Mouse (Mus musculus) brain, embryonic 14.5 days (tissue): ENCODE data around the gene Ppib.

Experiments
- CTCF ChIP-seq: fragments of 200-500 bp; IDR thresholded peaks from 2 replicates; pipeline ENCODE4 v1.5.1; 2012; ENCODE audit warnings: inconsistent platforms, mild to moderate bottlenecking, moderate library complexity, borderline replicate concordance; ENCODE audit not compliant: insufficient read depth, insufficient read length; ENCODE audit errors: extremely low read depth
- POLR2A ChIP-seq: fragments of 200-500 bp; IDR thresholded peaks from 2 replicates; pipeline ENCODE4 v1.6.1; 2012; ENCODE audit warnings: mild to moderate bottlenecking, inconsistent platforms, borderline replicate concordance; ENCODE audit not compliant: poor library complexity, insufficient read depth, insufficient read length, severe bottlenecking; ENCODE audit errors: extremely low read depth

DNA sequence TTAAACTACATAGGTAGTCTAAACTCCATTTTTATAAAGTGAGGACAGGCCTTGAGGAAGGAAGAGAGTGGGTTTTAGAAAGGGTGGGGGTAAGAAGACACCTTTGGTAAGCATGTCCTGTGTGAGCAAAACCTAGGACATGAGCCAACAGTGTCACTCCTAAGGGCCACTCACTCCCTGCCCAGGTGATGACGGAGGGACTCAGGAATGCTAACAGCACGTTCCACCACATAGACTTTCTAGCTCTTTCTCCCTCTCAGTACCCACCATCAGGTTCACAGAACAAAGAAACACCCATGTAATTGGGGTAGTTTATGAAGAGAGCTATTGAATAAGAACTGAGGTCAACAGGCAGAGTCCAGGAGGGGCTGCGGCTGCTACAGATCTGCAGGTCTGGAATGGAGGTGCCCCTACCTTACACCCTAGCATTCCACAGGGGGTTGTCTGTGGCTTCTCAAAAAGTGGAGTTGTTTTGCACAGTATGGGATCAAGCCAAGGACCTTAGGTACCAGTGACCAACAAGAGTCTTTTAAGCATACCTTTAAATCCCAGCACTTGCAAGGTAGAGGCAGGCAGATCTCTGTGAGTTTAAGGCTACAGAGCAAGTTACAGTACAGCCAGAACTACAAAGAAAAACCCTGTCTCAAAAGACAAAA lies 20.9 kb downstream of the Ppib start:
- TF ChIP-seq POLR2A: no peak
- TF ChIP-seq CTCF: no peak
